Mouse (Mus musculus): ENCODE measurements around the gene Chgb.
A peak's percentile ranks its signal among the peaks of the same experiment; 100 is the strongest.

Chgb gene

DNA sequence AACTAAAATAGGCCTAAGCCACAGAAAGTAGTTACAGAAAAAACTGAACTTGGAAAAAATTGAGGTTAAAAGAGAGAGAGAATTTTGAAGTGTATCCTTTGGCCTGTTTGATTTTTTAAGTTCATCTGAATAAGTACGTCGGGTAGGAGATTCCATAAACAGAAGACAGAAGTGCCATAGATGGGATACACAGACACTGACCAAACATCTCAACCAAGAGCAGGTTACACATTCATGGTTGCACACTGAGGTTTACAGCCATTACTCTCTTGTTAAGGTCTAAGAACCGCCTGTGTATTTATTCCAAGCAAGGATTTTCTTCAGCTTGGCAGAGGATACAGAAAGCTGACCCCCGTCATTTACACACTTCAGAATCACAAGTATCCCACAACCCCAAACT is at the start of gene Chgb:
TSS of gene Chgb (plus strand) at position 301 of the 400 bp plus-strand sequence.
- no peak for DNase-seq (ENCODE audit: low spot score in 2 of 2)

DNA sequence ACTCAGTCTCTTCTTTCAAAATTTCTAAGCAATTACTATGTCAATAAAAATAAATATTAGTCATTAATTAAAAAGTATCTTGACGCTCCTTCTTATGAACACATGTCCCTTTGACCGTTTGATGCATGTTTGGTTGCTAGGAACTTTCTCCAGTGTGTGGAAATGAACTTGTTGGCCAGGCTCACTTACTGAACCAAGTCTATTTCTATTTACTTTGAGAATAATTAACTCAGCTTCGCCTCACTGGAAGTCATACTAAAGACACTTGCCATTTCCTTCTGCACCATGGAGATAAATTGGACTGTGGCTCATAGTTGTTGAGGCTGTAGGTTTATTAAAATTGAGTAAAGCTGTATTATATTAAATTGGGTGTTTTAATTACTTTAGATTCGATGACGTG is 48.1 kb upstream of the Chgb start:
- DNase-seq (ENCODE audit: low spot score in 2 of 2), result no peak

DNA sequence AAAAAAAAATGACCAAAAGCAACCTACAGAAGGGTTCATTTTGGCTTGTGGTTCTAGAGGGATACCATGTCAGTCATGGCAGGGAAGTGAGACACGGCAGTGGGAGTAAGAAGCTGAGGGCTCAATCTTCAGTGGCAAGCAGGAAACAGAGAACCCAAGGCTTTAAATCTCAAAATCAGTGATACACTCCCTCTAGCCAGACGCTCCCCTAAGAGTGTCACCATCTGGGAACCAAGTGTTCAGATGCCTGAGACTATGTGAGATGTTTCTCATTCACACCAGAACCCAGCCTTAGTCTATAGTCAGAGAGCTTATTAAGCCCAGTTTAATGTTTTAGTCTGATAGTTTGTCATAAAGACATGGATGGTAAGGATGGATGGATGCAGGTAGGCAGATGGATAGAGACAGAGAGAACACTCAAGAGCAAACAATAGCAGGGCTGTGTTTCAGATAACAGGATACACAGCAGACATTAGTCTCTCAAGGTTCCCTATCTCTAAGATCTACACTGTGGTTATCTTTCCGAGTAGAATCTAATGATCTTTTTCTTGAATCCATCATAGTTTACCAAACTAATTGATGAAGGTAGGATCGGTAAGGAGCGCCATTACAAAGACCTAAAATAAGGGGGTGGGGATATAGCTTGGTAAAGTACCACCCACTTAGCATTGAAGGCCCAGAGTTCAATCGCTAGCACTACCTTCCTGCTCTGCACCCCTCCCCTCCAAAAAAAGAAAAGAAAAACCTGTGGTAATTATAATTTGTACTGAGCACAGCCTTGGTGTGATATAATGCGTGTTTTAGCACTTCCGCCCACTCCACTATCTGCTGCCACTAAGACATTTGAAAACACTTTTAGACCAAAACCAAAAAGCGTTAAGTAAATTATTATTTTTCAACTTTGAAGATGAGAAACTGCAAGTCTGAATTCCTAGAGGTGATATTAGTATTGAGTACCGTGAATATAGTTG is 47.2 kb upstream of the Chgb start:
- DNase-seq (ENCODE audit: low spot score in 2 of 2), result no peak

DNA sequence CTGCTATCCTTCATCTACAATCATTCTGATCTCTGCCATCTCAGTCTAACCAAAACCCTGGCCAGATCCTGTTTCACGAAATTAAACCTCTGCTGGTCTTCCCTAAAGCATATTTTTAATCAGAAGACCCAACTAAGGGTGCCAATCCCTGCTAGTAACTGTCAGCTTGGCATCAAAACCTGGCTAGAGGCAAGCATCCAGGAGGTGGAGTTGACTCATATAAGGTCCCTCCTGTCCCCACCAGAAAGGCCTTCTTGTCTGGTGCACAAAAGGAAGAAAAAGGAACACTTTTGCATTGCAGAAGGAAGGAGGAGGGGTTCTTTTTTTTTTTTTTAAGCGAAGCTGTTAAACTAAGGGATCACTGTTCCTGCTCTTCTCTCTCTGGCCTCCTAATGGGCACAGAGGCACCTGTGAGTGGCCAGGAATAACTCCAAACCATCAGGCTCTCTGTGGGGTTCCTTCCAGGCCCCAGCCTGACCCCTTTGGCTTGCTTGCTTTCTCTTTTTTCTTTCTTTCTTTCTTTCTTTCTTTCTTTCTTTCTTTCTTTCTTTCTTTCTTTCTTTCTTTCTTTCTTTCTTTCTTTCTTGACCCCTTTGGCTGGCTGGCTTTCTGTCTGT is 42.2 kb upstream of the Chgb start:
- no peak for DNase-seq (ENCODE audit: low spot score in 2 of 2)

DNA sequence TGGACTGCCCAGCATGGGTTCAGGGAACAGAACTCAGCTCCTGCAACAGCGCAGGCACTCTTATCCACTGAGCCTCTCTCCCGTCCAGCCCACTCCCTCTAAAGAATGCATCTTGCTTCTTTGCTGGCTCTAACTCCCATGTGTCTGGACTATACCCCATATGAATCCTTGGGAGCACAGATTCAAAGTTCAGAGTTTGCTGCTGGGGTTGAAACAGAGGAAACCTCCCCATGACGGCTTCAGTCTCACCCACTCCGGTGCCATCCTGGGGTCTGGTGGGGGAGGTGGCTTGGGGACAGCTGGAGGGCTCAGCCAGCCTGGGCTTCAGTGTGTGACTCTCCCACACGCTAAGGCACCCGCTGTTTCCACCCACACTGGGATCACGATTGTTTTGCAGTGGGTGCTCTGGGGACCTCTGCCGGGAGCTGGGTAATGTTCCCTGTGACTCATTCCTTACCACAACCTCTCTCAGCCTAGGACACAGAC is 39.2 kb upstream of the Chgb start:
- no peak for DNase-seq (ENCODE audit: low spot score in 2 of 2)

DNA sequence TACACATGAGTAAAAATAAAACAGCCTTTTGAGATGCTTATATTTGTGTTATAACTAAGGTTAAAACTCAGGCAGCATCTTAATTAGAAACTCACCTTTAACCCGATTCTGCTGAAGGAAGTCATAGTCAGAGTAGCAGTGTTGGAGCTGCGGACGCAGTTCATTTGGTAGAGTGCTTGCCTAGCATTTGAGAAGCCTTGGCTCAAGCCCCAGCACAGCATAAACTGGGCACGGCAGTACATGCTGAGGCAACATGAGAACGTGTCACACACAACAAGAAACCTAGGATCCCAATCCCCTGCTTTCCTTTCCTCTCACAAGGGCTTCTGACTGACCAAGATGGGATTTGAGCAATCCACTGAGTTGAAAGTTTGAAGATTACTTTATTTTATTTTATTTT is 36.2 kb upstream of the Chgb start:
- DNase-seq (ENCODE audit: low spot score in 2 of 2), result no peak

DNA sequence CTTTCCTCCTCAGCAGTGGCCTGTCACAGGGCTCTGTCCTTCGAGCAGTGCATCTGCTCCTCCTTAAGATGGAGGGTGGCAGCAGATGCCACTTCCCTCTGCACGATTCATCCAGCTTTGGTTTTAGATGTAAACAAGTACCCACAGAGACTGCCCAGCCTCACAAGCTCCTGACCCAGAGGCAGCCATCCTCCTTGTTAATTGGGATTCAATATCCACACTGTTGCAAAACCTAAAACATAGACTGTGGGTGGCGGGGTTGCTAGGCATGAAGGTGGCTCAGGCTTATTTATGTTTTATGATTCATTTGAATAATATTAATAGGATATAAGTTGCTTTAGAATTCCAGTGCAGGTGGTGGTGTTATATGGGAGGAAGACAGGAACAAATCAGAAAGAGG is 35.0 kb upstream of the Chgb start:
- DNase-seq (ENCODE audit: low spot score in 2 of 2), result no peak

DNA sequence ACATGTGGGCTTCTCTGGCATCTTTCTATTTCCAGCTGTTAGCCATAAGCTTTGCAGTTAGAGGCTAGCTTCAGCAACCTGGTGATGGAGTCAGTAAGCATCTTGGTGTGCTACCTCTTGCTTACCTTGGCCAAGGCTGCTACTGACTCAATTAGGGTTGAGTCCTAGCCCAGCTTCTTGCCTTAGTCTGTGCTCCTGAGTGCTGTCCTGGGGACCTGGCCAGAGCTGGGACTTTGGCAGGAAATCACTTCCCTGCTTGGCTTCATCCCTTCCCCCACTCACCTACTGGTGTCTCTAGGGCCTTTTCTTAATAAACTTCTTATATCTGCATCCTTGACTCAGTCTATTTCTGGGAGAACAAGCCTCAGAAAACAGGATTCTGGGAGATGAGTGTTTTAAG is 30.4 kb upstream of the Chgb start:
- no peak for DNase-seq (ENCODE audit: low spot score in 2 of 2)

DNA sequence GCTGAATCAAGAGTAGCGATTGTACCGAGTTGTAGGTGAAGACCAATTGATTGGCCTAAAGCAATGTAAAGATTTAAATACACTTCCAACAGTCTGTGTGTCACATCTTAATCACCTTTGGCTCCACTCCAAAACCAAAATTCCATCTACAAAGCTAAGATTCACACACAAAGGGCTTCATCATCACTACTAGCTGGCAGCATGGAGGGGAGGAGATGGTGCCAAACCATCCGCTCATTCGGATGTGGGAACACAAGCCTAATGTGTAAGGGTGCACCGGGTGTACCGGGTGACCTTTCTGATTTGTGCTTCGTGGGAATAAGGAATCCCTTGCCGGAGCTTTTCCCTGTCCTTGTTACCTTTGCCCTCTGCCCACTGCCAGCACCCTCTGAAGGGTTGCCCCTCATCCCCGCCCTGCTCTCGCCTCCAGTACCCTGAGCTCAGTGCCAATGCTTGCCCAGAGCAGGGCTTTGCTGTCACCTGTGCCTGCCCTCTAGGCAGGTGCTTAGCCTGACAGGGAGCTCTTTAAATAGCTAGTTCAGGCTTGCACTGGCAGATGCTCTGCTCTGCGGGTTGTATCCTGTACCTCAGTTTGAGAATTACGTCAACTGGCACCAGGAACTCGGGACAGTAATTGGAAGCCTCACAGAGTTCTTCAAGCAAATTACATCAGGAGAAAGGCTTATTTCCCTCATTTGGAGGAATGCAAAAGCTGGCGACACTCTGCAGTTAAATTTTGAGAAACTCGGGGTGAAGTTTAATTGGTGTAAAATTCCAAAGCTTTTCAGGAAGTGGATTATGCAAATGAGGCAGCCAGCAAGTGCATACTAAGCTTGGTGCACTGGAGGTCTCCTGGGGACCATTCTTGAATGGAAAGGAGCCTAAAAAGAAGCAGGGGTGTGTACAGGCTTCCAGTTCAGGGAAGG is 29.7 kb upstream of the Chgb start:
- DNase-seq (ENCODE audit: low spot score in 2 of 2), result no peak

DNA sequence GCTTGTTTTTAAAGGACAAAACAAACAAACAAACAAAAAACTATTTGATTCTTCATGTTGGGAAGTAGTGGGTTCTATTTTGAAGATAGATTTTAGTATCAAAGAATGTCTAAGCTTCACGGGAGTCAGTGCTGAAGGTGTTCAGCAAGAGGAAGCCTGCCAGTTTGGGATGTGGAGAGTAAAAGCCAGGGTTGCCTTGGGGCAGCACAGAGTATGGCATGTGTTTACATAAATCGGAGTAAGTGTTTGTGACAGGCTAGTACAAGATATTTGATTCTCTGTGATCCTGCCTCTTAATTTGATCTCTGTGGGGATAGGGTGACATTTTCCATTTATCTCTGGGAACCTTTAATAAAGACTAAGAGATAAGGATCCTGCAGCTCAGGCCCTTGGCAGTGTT is 28.7 kb upstream of the Chgb start:
- no peak for DNase-seq (ENCODE audit: low spot score in 2 of 2)

DNA sequence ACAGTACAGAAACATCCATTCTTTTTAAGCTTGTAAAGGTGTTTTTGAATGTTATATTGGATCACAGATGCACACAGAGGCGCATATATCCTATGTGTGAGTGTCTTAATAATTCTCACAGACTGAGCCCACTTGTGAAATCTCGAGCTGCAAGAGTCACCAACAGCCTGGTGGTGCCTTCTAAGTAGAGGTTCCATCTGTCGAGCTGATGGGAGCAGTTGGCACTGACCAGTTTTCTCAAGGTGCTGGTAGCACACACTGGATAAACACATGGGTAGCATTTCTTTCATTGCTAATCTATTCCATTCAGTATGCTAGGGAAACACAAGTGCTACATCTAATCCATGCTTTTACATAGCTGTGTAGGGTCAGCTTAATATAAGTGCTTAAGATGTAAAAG is 27.9 kb upstream of the Chgb start:
- no peak for DNase-seq (ENCODE audit: low spot score in 2 of 2)

DNA sequence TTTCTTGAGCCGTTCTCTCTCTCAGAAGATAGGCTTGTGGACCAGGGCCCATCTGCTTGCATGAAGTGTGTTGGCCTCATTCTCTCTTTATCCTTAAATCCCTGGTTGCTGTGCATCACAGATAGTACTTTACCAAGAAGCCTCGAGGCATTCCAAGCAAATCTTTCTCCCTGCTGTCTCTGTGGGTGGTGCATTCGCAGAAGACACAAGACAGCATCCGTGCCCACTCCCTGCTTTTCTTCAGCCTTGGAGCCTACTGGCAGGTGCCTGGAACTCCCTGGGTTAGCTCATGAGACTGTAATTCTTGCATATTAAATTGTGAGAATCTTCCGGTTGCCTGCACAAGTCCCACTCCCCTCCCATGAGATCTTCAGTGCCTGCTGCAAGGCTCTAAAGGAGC is 23.2 kb upstream of the Chgb start:
- no peak for DNase-seq (ENCODE audit: low spot score in 2 of 2)

DNA sequence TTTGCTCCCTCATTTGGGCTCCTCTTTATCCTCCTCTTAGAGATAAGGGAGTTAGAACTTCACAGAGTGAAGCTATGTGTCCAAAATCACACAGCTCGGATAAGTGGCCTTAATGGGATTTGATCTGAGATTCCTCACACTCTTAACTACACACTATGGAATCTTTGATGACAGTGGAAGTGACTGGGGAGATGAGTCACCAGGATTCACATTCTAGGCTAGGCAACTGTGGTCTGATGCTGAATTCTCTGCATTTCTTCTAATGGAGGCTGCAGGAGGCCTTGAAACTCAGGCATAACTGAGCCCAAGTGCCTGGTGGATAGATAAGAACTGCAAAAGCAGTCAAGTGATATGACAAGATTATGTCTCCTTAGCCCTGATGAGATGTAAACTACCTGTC is 10.3 kb upstream of the Chgb start:
- no peak for DNase-seq (ENCODE audit: low spot score in 2 of 2)

DNA sequence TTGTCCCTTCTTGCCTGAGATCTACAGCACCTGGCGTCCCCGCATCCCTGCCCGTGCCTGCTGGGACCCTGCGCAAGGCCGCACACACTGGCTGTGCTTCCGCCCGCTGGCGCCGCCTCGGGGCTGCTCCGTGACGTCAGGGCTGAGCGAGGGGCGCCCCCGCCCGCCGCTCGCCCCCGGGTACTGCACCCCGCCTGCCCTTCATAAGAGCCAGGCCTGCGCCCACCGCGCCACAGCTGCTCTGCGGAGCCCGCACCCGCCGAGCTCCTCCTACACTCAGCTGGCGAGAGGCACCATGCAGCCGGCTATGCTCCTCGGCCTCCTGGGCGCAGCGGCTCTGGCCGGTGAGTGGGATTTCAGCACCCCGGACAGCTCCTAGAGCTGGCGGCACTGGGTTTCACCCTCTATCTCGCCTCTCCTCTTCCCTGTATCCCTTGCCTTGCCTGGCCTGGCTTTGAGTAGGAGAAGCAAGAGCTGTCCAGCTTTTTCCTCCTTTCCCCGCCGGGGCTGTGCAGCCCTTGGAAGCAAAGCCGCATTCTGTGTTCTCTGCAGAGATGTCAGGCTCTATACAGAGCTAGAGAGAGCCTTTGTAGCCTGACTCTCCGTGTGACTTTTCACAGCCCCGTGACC is 476 bp downstream of the Chgb start:
- DNase-seq (ENCODE audit: low spot score in 2 of 2), result peak; percentile 26 to 39

DNA sequence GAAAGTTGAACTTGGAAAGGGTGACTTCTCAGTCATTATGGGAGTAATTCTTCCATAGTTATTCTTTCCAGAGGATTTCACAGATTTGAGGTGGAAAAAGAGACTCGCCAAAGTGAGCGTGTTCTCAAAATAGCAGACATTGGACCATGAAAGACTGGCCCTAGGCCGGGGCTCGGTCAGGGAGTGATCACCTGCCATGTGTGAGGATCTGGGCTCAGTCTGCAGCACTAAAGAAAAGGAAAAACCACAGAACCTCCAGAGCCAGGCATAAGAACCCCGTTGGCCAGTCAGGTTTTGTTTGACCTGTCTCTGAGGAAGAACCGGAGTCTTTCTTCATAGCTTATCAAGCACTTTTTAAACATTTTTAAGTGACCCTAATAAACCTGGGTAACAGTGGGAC is 3.0 kb downstream of the Chgb start:
- DNase-seq (ENCODE audit: low spot score in 2 of 2), result no peak

DNA sequence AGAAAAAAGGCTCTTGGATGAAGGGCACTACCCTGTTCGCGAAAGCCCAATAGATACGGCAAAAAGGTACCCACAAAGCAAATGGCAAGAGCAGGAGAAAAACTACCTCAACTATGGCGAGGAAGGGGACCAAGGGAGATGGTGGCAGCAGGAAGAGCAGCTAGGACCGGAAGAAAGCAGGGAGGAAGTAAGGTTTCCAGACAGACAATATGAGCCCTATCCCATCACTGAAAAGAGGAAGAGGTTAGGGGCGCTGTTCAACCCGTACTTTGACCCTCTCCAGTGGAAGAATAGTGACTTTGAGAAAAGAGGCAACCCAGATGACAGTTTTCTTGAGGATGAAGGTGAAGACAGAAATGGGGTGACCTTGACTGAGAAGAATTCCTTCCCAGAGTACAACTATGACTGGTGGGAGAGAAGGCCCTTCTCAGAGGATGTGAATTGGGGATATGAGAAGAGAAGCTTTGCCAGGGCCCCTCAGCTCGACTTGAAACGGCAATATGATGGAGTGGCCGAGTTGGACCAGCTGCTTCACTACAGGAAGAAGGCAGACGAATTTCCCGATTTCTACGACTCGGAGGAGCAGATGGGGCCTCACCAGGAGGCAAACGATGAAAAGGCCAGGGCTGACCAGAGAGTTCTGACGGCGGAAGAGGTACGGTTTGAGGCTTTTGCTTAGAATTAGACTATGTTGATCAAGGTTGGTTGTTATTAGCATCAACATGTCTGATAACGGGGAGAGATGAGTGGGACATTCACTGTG is 12.5 kb downstream of the Chgb start:
- DNase-seq (ENCODE audit: low spot score in 2 of 2), result no peak

DNA sequence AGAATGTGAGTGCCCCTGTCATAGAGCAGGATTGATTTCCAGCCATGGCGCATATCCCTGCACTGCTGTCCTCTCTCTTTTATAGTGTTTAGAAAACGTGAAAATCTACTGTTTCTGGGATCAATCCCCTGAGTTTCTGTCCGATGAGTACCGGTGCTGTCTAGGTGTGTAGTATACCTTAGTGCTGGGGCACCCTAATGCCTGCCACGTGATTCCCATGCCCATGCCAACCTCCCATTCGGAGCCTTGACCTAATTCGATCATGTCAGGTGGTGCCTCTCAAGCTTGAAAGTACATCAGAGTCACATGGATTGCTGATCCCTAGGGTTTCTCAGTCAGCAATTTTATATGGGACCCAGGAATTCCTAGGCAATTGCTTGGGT is 13.1 kb downstream of the Chgb start:
- no peak for DNase-seq (ENCODE audit: low spot score in 2 of 2)

DNA sequence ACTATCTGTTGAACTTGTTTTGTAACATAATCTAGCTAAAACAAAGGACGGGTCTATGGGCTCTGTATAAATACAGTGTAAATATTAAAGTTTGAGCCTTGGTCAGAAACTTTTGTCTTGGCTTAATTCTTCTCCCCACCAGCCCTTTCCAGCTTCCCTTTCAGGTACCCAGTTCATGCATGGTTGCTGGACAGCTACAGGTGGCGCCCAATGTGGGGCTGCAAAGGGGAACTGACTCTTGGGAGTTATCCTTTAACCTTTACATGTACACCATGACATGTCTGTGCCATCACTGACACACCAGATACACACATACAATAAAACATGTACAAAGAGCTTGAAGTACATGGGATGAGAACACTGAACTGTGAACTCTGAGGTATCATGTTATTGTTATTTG is 21.9 kb downstream of the Chgb start:
- DNase-seq (ENCODE audit: low spot score in 2 of 2), result no peak

DNA sequence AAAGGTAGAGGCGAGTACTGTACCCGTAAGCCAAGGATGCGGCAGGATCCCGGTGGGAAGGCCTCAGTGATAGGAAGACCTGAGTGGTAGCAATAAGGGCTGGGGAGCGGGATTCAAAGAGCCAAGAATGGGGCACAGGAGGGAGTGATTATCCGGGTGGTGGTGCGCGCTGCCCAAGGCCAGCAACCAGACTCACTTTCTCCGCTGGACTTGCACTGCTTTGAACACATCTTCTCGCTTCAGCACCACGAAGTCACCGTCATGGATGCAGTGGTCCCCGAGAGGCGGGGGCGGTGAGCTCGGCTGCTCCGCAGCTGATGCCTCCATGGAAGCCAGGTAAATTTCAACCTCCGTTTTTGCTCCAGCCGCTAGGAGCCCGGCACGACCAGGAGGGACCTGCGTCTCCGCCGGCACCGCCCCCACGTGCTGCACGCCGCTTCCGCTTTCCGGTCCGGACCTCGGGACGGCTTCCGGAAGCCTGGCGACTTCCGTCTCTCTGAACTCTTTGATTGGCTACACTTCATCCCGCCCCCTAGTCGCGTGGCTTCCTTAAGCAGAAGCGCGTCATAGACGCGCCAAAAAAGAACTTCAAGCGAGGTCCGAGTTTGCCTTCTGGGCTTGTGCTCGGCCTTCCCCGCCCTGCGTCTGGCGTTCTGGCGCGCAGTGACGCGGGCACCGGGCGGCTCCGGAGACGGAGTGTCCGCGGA is 34.7 kb downstream of the Chgb start, which contains the start of the genes Trmt6 and Mcm8:
TSS of gene Trmt6 (minus strand) at position 448 of the 707 bp plus-strand sequence.
TSS of gene Mcm8 (plus strand) at position 534 of the 707 bp plus-strand sequence.
- DNase-seq (ENCODE audit: low spot score in 2 of 2), result peak; percentile 89 to 91

DNA sequence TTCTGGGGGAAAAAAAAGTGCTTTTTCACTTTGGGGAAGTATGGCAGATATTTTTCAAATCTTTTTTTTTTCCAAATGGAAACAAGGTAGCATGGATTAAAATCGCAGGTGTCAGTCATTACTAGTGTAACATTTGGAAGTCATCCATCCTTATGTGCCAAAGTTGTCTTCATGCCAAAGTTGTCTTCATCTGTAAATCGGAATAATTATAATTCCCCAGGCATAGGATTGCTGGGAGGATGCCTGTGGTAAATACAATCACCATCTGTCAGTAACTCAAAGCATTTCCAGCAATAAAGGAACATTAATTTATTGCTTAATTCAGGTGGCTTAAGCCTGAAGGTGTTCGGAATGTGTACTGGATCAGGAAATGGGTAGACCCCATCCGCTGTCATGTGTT is 60.0 kb downstream of the Chgb start:
- no peak for DNase-seq (ENCODE audit: low spot score in 2 of 2)
